Mouse (Mus musculus): ENCODE results near the gene Trim31. TPM values are rescaled to one million over a fixed set of nuclear protein-coding genes. Genes with fewer than 3 reads are reported as not detected.

The Trim31 gene
- polyA plus RNA-seq, 1 experiment from 2014 or later = not detected

- Histone ChIP-seq H3K27me3 (peaks cover 28% of the 10 kb centered on the region), H3K4me1 (peaks cover 21% of the 10 kb centered on the region), H3K4me2 (no peak overlapping the region), H3K36me3 (peaks cover 19% of the 10 kb centered on the region), H3K4me3 (no peak overlapping the region), H3K27ac (no peak overlapping the region), H3K9ac (no peak overlapping the region), H3K9me3 (no peaks in the 10 kb centered on the region)
- WGBS = 94% methylated on average over 8 of the region's 8 CpGs
- ATAC-seq (ENCODE audit: insufficient number of reproducible peaks, low FRiP score, low TSS enrichment, low read depth) = no peak
These were observed 51.3 kb downstream of the Trim31 start for GRCm38 (mm10) chr17:36949265-36949664.

DNA sequence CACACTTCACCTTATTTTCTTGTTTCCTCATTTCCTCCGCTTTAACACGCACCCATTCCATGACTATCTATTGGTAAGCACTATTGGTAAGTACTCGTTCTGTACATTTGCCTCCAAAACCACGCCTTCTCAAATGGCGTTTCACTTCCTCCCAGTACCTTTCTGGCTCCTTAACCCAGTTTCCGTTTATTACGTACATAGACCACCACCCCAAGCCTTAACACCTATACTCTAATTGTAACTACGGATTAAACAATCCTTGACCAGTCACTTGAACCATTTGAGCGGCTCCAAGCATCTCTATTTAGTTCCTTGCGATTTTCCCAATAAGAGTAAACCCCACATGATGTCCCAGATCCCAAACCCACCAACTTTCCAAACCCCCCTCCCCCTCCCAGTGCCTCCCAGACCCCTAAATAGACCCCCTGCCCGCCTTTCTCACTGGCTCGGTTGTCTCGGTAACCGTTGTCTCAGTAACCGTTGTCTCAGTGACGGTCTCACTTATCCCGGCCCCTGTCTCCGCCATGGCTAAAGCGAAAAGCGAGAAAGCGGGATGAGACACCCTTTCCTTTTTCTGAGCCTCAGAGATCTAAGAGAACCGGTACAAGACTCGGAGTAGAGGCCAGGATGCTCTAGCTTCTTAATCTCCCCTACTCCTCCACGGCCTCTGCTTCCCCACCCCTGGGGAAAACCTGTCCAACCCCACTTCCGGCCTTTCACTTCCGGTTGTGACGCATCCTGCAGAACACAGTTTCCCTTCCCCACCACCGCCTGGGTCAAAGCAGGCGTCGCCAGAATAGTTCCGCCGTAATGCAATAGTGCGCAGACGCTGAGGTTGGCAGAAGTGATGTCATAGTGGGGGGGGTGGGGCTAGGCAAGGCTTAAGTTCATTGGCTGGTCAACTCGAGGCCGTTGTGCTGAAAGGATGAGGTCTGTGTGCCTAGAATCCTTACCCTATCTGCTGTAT is 53.3 kb downstream of the Trim31 start, which contains the start of gene Ppp1r11:
TSS of gene Ppp1r11 (minus strand) at position 761 of the 967 bp plus-strand sequence.
- peak; percentile 95 for ATAC-seq (ENCODE audit: insufficient number of reproducible peaks, low FRiP score, low TSS enrichment, low read depth)
- peak within 1 kb of the TSS; percentile 62 for H3K4me2 ChIP-seq
- 3% methylated on average over 36 of the region's 36 CpGs for WGBS

GRCm38 (mm10) chr17:36952631-36953030 is 54.7 kb downstream of the Trim31 start:
- WGBS = 82% methylated on average over 2 of the region's 2 CpGs
- Histone ChIP-seq H3K27ac (no peak overlapping the region), H3K27me3 (no peaks in the 10 kb centered on the region), H3K4me3 (no peak overlapping the region), H3K4me2 (no peak overlapping the region), H3K36me3 (peaks cover 37% of the 10 kb centered on the region), H3K9me3 (no peaks in the 10 kb centered on the region), H3K4me1 (peaks cover 13% of the 10 kb centered on the region), H3K9ac (no peak overlapping the region)
- ATAC-seq (ENCODE audit: insufficient number of reproducible peaks, low FRiP score, low TSS enrichment, low read depth) = no peak

More for the DNA sequence above, 53.3 kb downstream of the Trim31 start, which contains the start of gene Ppp1r11:
- peaks cover 11% of the 10 kb centered on the region for H3K27me3 ChIP-seq
- no peaks in the 10 kb centered on the region for H3K9me3 ChIP-seq
- peak within 1 kb of the TSS; percentile 73 for H3K9ac ChIP-seq
- H3K27ac ChIP-seq = peak within 1 kb of the TSS; percentile 80
- peaks cover 32% of the 10 kb centered on the region for H3K36me3 ChIP-seq
- peaks cover 20% of the 10 kb centered on the region for H3K4me1 ChIP-seq
- H3K4me3 ChIP-seq = peak within 1 kb of the TSS; percentile 75

DNA sequence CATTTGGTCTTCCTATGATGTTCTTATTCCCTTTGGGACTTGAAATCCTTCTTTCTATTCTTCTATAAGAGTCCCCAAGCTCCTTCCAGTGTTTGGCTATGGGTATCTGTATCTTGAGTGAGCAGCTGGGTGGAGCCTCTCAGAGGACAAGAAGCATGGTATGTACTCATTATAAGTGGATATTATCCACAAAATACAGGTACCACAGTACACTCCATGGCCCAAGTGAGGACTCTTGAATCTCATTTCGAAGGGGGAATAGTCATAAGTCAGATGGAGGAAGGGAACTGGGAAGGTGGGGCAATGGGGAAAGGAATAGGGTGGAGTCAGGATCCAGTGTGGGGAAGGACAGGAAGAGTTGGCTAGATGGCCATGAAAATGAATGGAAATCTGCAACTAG is 55.1 kb downstream of the Trim31 start:
- H3K27ac ChIP-seq = no peak overlapping the region
- H3K36me3 ChIP-seq = peaks cover 37% of the 10 kb centered on the region
- WGBS = 82% methylated on average over 1 of the region's 1 CpGs
- H3K4me1 ChIP-seq = peaks cover 14% of the 10 kb centered on the region
- H3K27me3 ChIP-seq = no peaks in the 10 kb centered on the region
- H3K4me2 ChIP-seq = no peak overlapping the region
- no peak overlapping the region for H3K9ac ChIP-seq
- ATAC-seq (ENCODE audit: insufficient number of reproducible peaks, low FRiP score, low TSS enrichment, low read depth) = no peak
- no peaks in the 10 kb centered on the region for H3K9me3 ChIP-seq
- no peak overlapping the region for H3K4me3 ChIP-seq

DNA sequence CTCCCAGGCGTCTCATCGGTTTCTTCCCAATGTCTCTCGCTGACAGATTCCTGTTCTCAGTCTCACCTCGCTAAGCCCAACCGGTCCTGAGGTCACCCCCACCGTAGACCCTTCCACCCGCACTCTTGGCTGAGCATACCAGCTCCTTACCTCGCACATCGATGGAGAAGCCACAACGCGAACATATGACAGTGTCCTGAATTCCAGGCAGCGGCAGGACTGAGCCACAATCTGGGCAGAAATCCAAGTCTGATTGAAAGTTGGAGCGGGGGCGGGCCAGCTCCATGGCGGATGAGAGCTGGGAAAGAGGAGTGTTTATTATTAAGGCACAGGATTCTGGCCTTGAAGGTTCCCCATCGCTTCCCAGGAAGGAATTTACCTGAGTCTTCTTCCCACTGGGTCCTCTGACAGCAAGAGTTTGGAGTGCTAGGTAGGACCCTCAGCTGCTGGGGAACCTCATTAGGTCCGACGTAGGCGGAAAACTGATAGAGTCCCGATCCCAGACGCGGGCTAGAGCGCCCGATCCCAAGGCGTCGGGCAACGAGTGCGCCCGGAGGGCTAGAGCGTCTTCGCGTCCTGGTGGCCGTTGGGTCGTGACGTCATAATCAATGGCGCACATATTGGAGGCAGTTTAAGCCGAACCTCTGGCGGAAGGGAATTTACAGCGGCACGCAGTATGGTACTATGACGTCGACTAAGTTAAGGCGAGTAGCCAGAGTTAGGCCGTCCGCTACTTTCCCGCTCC is 60.3 kb downstream of the Trim31 start, which contains the start of the genes Znrd1 and Znrd1as:
TSS of gene Znrd1 (minus strand) at position 561 of the 745 bp plus-strand sequence.
TSS of gene Znrd1as (plus strand) at position 594 of the 745 bp plus-strand sequence.
- peaks cover 14% of the 10 kb centered on the region for H3K4me1 ChIP-seq
- peak within 1 kb of the TSS; percentile 73 for H3K9ac ChIP-seq
- no peaks in the 10 kb centered on the region for H3K9me3 ChIP-seq
- H3K36me3 ChIP-seq = peaks cover 20% of the 10 kb centered on the region
- WGBS = under 1% methylated on average over 46 of the region's 46 CpGs
- no peaks in the 10 kb centered on the region for H3K27me3 ChIP-seq
- H3K4me2 ChIP-seq = peak within 1 kb of the TSS; percentile 72
- peak within 1 kb of the TSS; percentile 67 for H3K4me3 ChIP-seq
- peak within 1 kb of the TSS; percentile 86 for H3K27ac ChIP-seq
- peak; percentile 95 for ATAC-seq (ENCODE audit: insufficient number of reproducible peaks, low FRiP score, low TSS enrichment, low read depth)

DNA sequence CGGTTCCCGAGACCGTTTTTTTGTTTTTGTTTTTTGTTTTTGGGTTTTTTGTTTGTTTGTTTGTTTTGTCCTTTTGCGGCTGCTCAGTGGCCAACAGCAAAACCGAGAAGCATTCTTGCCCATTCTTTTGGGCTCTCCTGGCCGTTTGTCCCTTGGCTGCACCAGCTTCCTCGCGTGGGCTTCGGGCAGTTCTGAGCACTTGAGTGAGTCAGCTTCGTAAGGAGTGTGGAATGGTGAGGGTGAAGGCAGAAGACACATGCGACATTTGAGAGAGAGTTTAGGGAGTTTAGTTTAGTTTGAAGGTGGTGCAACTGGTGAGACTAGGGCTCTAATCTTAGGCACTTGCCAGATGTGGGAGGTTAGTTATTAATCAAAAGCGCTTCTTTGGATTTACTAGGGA is 61.0 kb downstream of the Trim31 start:
- Histone ChIP-seq H3K9me3 (no peaks in the 10 kb centered on the region), H3K4me1 (peaks cover 14% of the 10 kb centered on the region), H3K27me3 (no peaks in the 10 kb centered on the region), H3K27ac (peak overlapping the region; percentile 78), H3K4me3 (peak overlapping the region; percentile 67), H3K36me3 (peaks cover 20% of the 10 kb centered on the region), H3K4me2 (peak overlapping the region; percentile 72), H3K9ac (peak overlapping the region; percentile 73)
- no peak for ATAC-seq (ENCODE audit: insufficient number of reproducible peaks, low FRiP score, low TSS enrichment, low read depth)
- 7% methylated on average over 12 of the region's 12 CpGs for WGBS

Other genes starting within 250 kb of the Trim31 start
- gene H2-M1, start 225.9 kb upstream of the Trim31 start, polyA plus RNA-seq (2015; fragmentation: Nextera tagmentation; extraction: Ambion mirVana) = not detected in 2 replicates
- not detected in 2 replicates for gene H2-M10.5, start 125.2 kb upstream of the Trim31 start, polyA plus RNA-seq (2015; fragmentation: Nextera tagmentation; extraction: Ambion mirVana)
- gene H2-M10.6, start 85.9 kb upstream of the Trim31 start, polyA plus RNA-seq (2015; fragmentation: Nextera tagmentation; extraction: Ambion mirVana) = not detected in 2 replicates
- gene Trim26, start 61.0 kb upstream of the Trim31 start, polyA plus RNA-seq (2015; fragmentation: Nextera tagmentation; extraction: Ambion mirVana) = 38.7 and 44.3 TPM in 2 replicates
- gene Trim15, start 30.9 kb upstream of the Trim31 start, polyA plus RNA-seq (2015; fragmentation: Nextera tagmentation; extraction: Ambion mirVana) = 0.10 TPM in 1 of 2 replicates, not detected in the other
- gene Trim10, start 28.5 kb upstream of the Trim31 start, polyA plus RNA-seq (2015; fragmentation: Nextera tagmentation; extraction: Ambion mirVana) = 2.4 and 3.8 TPM in 2 replicates
- gene Trim40, start 8.0 kb upstream of the Trim31 start, polyA plus RNA-seq (2015; fragmentation: Nextera tagmentation; extraction: Ambion mirVana) = not detected in 2 replicates
- gene Rnf39, start 44.8 kb downstream of the Trim31 start, polyA plus RNA-seq (2015; fragmentation: Nextera tagmentation; extraction: Ambion mirVana) = 6.8 and 9.1 TPM in 2 replicates
- 106 and 112 TPM in 2 replicates for gene Ppp1r11, start 53.6 kb downstream of the Trim31 start, polyA plus RNA-seq (2015; fragmentation: Nextera tagmentation; extraction: Ambion mirVana)
- 83.5 and 97.9 TPM in 2 replicates for gene Znrd1, start 60.4 kb downstream of the Trim31 start, polyA plus RNA-seq (2015; fragmentation: Nextera tagmentation; extraction: Ambion mirVana)
- gene Znrd1as, start 60.5 kb downstream of the Trim31 start, polyA plus RNA-seq (2015; fragmentation: Nextera tagmentation; extraction: Ambion mirVana) = 5.5 and 5.9 TPM in 2 replicates
- 0.18 and 0.21 TPM in 2 replicates for gene 2410137M14Rik, start 83.1 kb downstream of the Trim31 start, polyA plus RNA-seq (2015; fragmentation: Nextera tagmentation; extraction: Ambion mirVana)
- 0.87 and 0.88 TPM in 2 replicates for gene H2-M5, start 91.4 kb downstream of the Trim31 start, polyA plus RNA-seq (2015; fragmentation: Nextera tagmentation; extraction: Ambion mirVana)
- 64.4 and 72.9 TPM in 2 replicates for gene Zfp57, start 103.0 kb downstream of the Trim31 start, polyA plus RNA-seq (2015; fragmentation: Nextera tagmentation; extraction: Ambion mirVana)
- gene Mog, start 125.3 kb downstream of the Trim31 start, polyA plus RNA-seq (2015; fragmentation: Nextera tagmentation; extraction: Ambion mirVana) = 0.14 TPM in 1 of 2 replicates, not detected in the other
- gene Gabbr1, start 147.8 kb downstream of the Trim31 start, polyA plus RNA-seq (2015; fragmentation: Nextera tagmentation; extraction: Ambion mirVana) = 8.1 and 8.7 TPM in 2 replicates
- gene Olfr90, start 190.4 kb downstream of the Trim31 start, polyA plus RNA-seq (2015; fragmentation: Nextera tagmentation; extraction: Ambion mirVana) = not detected in 2 replicates
- gene Olfr91, start 200.2 kb downstream of the Trim31 start, polyA plus RNA-seq (2015; fragmentation: Nextera tagmentation; extraction: Ambion mirVana) = not detected in 2 replicates
- gene Olfr92, start 222.0 kb downstream of the Trim31 start, polyA plus RNA-seq (2015; fragmentation: Nextera tagmentation; extraction: Ambion mirVana) = not detected in 2 replicates

Data from limb, embryonic 15.5 days (tissue).